Mouse (Mus musculus) hindbrain, embryonic 16.5 days (tissue): ENCODE data around the gene Fbf1. TPM values are rescaled to one million over a fixed set of nuclear protein-coding genes. Genes with fewer than 3 reads are reported as not detected.
"Not testable (repeated sequence)": the region's sequence is repeated elsewhere in the genome, so short reads cannot be mapped to it uniquely, and the experiment has no call there.

Experiments
- ATAC-seq: fragments of 200-750 bp; cut with Nextera tagmentation; 2 replicates; pipeline ENCODE4 v1.8.0; 2017; ENCODE audit warnings: moderate TSS enrichment, moderate library complexity
- H3K27ac ChIP-seq: fragments of 300-500 bp; sonication (generic); 2 replicates; pipeline ENCODE4 v1.5.1; 2014; ENCODE audit warnings: low read depth, mild to moderate bottlenecking, control low read depth, low read length, moderate library complexity
- H3K27me3 ChIP-seq: fragments of 300-500 bp; sonication (generic); replicated peaks from 2 replicates; pipeline ENCODE4 v1.6.1; 2014; ENCODE audit warnings: low read length; ENCODE audit not compliant: control insufficient read depth, insufficient read depth
- H3K36me3 ChIP-seq: fragments of 300-500 bp; sonication (generic); 2 replicates; pipeline ENCODE4 v1.6.1; 2014; ENCODE audit warnings: mild to moderate bottlenecking, low read length, moderate library complexity, mixed read lengths; ENCODE audit not compliant: control insufficient read depth, insufficient read depth
- H3K4me1 ChIP-seq: fragments of 300-500 bp; sonication (generic); 2 replicates; pipeline ENCODE4 v1.6.1; 2014; ENCODE audit warnings: low read depth, low read length; ENCODE audit not compliant: control insufficient read depth, insufficient read depth
- H3K4me2 ChIP-seq: fragments of 300-500 bp; sonication (generic); 2 replicates; pipeline ENCODE4 v1.6.1; 2014; ENCODE audit warnings: mild to moderate bottlenecking, low read length, control low read depth, moderate library complexity
- H3K4me3 ChIP-seq: fragments of 300-500 bp; sonication (generic); 2 replicates; pipeline ENCODE4 v1.5.1; 2014; ENCODE audit warnings: mild to moderate bottlenecking, low read length, control low read depth, moderate library complexity
- H3K9ac ChIP-seq: fragments of 300-500 bp; sonication (generic); 2 replicates; pipeline ENCODE4 v1.6.1; 2014; ENCODE audit warnings: low read depth, mild to moderate bottlenecking, control low read depth, low read length, moderate library complexity
- H3K9me3 ChIP-seq: fragments of 300-500 bp; sonication (generic); 2 replicates; pipeline ENCODE4 v1.6.1; 2014; ENCODE audit warnings: mild to moderate bottlenecking, low read length, moderate library complexity; ENCODE audit not compliant: control insufficient read depth
- WGBS: fragments of 180-500 bp; shearing (Covaris S2); extraction: QIAGEN DNeasy Blood & Tissue Kit; methylation state at CpG from one replicate; pipeline ENCODE4 v1.1.7; 2014; 5-methylcytosine and 5-hydroxymethylcytosine counted together
- polyA plus RNA-seq: library from polyadenylated mRNA; unstranded; fragments of >200 nt; fragmentation: Nextera tagmentation; extraction: Ambion mirVana; gene quantifications from 2 replicates; pipeline ENCODE4 v1.2.1, GENCODE M21; 2015

The Fbf1 gene
- polyA plus RNA-seq, 1 experiment from 2014 or later = 49.5 TPM

DNA sequence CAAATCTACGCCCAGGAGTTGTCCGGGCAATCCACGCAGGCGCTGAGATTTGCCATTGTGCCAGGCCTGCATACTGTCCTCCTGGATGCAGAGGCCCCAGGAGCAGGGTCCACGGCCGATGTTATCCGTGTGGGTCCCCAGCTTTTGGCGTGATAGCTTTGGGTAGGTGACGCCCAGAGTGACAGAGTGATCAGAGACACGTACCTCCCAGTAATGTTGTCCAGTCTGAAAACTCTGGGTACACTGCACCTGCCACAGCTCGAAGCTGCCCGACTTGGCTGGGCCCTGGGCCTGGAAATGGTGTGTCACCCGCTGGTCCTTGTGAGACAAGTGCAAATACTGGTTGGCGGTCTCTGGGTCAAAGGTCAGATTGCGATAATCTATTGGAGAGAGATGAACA is 41.7 kb downstream of the Fbf1 start:
- Histone ChIP-seq H3K27me3 (no peaks in the 10 kb centered on the region), H3K4me2 (no peak overlapping the region), H3K9me3 (no peaks in the 10 kb centered on the region), H3K4me1 (peaks cover 19% of the 10 kb centered on the region), H3K9ac (no peak overlapping the region), H3K36me3 (peaks cover 8% of the 10 kb centered on the region), H3K4me3 (no peak overlapping the region), H3K27ac (no peak overlapping the region)
- ATAC-seq = no peak
- 95% methylated on average over 15 of the region's 15 CpGs for WGBS

DNA sequence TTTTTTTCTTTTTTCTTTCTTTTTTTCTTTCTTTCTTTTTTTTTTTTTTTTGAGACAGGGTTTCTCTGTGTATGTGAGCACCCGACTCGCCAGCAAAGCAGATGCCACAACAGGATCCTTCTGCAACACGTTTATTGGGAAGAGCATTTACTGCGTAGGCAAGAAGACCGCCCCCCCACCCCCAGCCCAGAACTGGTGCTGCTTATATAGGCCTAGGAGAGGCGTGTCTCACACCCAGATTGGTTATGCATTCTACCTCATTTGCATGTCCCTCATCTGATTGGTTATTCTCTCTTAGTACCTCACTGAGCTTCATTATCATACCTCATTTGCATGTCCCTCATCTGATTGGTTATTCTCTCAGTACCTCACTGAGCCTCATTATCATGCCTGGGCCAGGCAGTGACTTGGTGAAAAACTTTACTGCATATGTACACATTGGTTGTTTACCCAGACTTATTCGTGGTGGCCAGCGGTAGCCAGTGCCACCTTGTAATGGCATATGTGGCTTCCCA is 46.2 kb downstream of the Fbf1 start:
- not testable (repeated sequence) for H3K9me3 ChIP-seq, H3K27ac ChIP-seq, H3K4me3 ChIP-seq, ATAC-seq, H3K9ac ChIP-seq, H3K4me1 ChIP-seq, H3K27me3 ChIP-seq, H3K36me3 ChIP-seq, H3K4me2 ChIP-seq
- 89% methylated on average over 8 of the region's 8 CpGs for WGBS

DNA sequence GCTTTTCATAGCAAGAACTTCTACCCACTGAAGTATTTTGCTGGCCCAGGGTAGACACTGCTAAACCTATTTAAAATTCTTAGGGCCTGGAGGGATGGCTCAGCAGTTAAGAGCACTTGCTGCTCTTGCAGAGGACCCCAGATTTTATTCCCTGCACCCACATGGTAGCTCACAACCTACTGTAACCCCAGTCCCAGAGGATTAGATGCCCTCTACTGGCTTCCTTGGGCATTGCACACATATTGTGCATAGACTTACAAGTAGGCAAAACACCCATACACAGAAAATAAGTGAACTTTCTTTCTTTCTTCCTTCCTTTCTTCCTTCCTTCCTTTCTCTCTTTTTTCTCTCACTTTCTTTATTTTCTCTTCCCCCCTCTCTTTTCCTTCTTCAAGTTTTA is 50.1 kb downstream of the Fbf1 start:
- no peaks in the 10 kb centered on the region for H3K9me3 ChIP-seq
- no peak overlapping the region for H3K27ac ChIP-seq
- no peaks in the 10 kb centered on the region for H3K4me1 ChIP-seq
- no peak overlapping the region for H3K4me2 ChIP-seq
- H3K9ac ChIP-seq = no peak overlapping the region
- H3K36me3 ChIP-seq = no peaks in the 10 kb centered on the region
- ATAC-seq = no peak
- H3K27me3 ChIP-seq = no peaks in the 10 kb centered on the region
- H3K4me3 ChIP-seq = no peak overlapping the region

DNA sequence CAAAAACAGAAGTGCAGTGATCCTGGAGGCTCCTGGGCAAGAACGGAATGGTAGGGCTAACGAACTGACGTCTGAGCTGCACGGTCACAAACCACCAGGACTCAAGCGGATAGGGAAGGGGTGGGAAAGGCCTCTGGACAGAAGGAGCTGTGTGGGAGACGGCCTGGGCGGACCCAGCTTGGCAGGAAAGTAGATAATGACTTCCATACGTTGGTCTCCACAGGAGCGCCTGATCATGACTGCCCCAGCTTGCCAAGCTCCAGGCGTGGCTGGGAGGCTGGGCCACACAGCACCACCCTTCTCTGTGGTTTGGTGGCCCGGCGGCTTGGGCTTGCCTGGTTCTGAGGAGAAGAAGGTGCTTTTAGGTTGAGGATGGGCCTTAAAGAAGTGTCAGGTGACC is 50.7 kb downstream of the Fbf1 start:
- WGBS = 84% methylated on average over 12 of the region's 12 CpGs
- H3K9ac ChIP-seq = no peak overlapping the region
- H3K4me3 ChIP-seq = no peak overlapping the region
- no peak overlapping the region for H3K27ac ChIP-seq
- no peak for ATAC-seq
- no peaks in the 10 kb centered on the region for H3K36me3 ChIP-seq
- no peak overlapping the region for H3K4me2 ChIP-seq
- H3K9me3 ChIP-seq = no peaks in the 10 kb centered on the region
- H3K4me1 ChIP-seq = no peaks in the 10 kb centered on the region
- H3K27me3 ChIP-seq = no peaks in the 10 kb centered on the region

DNA sequence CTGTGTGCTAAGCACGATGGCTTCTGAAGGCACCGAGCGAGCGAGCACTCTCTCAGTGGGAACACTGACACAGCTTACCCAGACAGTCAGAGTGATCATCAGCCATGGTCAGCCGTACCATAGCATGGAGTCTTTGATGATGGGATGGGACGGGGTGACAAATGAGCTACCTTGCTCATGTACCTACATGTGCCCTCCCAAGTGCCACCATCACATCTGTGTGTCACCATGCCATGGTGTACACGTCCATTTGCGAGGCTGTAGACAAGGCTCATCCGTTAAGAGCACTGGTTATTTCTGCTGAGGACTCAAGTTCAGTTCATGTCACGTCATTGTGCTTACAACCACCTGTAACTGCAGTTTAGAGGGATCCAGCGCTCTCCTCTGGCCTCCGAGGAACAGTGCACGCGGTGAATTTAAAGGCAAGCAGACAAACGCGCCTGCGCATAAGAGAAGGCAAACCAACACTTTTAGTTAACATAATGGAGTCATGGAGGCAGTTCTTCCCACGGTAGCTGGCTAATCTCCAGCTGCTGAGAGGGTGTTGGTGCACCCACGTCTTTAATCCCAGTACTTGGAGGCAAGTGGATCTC is 56.3 kb downstream of the Fbf1 start:
- Histone ChIP-seq H3K36me3 (no peaks in the 10 kb centered on the region), H3K4me2 (no peak overlapping the region), H3K4me3 (no peak overlapping the region), H3K9ac (no peak overlapping the region), H3K4me1 (peaks cover 16% of the 10 kb centered on the region), H3K27ac (no peak overlapping the region), H3K9me3 (no peaks in the 10 kb centered on the region), H3K27me3 (peaks cover 33% of the 10 kb centered on the region)
- no peak for ATAC-seq
- WGBS = 84% methylated on average over 19 of the region's 19 CpGs

DNA sequence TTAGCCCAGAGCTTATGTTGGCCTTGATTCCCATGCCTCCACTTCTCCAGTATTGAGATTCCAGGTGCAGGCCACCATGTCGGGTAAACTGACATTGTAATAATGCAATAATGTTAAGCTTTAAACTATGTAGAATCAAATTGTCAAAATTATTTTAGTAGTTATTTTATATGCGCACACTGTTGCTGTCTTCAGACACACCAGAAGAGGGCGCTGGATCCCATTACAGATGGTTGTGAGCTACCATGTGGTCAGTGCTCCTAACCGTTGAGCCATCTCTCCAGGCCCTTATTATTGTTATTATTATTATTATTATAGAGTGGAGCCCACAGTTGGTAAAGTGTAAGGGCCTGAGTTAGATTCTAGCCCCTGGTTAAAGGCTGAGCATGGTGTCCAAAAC is 56.9 kb downstream of the Fbf1 start:
- Histone ChIP-seq H3K9me3 (no peaks in the 10 kb centered on the region), H3K36me3 (no peaks in the 10 kb centered on the region), H3K4me2 (no peak overlapping the region), H3K4me3 (no peak overlapping the region), H3K27ac (no peak overlapping the region), H3K27me3 (peaks cover 37% of the 10 kb centered on the region), H3K9ac (no peak overlapping the region), H3K4me1 (peaks cover 16% of the 10 kb centered on the region)
- WGBS = 83% methylated on average over 4 of the region's 4 CpGs
- ATAC-seq = no peak

DNA sequence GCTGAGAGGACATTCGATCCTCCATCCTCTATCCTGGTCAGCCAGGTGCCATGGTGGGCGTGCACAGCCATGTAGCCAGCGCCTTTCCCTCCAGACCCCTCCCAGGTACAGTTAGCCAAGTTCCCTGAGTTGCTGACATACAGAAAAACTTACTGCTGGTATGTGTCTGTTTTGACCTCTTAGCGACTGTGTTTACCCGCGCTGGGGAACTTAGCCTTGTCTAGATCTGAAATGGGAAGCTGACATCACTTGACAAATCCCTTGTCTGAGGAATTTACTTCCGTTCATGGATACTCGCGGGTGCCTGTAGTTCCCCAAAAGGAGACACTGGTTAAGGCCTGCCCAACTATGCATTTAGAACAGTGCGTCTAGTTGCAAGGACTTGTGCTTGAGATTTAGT is 57.4 kb downstream of the Fbf1 start:
- Histone ChIP-seq H3K4me1 (peaks cover 16% of the 10 kb centered on the region), H3K4me2 (peak overlapping the region; percentile 43), H3K9ac (peak overlapping the region; percentile 43; the same call in 1 of the 2 replicates), H3K27ac (no peak overlapping the region; the same call in 1 of the 2 replicates), H3K27me3 (peaks cover 42% of the 10 kb centered on the region), H3K36me3 (no peaks in the 10 kb centered on the region), H3K4me3 (peak overlapping the region; percentile 36), H3K9me3 (no peaks in the 10 kb centered on the region)
- 33% methylated on average over 10 of the region's 10 CpGs for WGBS
- ATAC-seq = no peak

DNA sequence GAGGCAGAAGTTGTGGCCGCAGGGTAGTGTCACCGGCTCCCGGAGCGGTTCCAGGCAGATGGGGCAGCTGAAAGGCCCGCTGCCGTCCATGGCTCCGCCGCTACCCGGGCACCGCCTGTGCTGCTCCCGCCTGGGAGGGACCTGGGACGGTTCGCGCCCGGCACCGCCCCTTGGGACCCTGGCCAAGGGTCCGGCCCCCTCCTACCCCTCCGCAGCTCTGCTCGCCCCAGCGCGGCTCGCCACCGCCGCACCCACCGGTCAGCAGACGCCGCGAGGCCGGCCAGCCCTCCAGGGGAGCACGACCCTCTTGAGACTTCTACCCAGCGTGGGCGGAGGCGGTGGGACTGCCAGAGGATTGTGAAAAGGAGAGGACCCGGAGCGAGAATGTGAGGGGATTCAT is 57.8 kb downstream of the Fbf1 start:
- ATAC-seq = no peak; the same call in 1 of the 2 replicates
- WGBS = under 1% methylated on average over 26 of the region's 35 CpGs
- peaks cover 42% of the 10 kb centered on the region for H3K27me3 ChIP-seq
- H3K4me3 ChIP-seq = peak overlapping the region; percentile 36
- peaks cover 16% of the 10 kb centered on the region for H3K4me1 ChIP-seq
- H3K4me2 ChIP-seq = peak overlapping the region; percentile 43
- peak overlapping the region; percentile 43 for H3K9ac ChIP-seq
- no peak overlapping the region; the same call in 1 of the 2 replicates for H3K27ac ChIP-seq
- H3K9me3 ChIP-seq = no peaks in the 10 kb centered on the region
- H3K36me3 ChIP-seq = no peaks in the 10 kb centered on the region

DNA sequence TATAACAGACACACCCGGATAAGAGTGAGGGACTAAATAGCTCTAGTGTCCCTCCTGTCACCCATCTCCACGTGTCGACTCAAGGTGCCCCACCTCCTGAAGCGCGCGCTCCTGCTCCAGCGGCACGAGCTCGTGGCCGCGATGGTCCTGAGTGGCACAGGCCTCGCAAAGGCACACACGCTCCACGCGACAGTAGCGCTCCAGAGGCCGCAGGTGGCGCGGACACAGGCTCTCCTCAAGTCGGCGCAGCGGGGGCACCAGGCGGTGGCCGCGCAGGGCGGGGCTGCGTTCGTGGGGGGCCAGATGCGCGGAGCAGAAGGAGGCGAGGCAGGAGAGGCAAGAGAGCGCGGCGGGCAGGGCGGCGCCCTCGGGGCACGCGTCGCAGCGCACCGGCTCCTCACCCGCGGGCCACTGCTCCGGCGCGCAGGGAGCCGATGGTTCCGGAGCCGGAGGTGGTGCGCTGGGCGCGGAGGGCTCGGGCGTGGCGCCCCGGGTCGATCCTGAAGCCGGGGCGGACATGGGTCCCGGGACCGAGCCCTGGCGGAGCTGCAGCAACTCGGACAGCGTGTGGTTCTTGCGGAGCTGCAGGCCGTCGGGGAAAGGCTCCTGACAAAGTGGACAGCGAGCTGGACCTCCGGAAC is 58.4 kb downstream of the Fbf1 start:
- 2% methylated on average over 62 of the region's 70 CpGs for WGBS
- Histone ChIP-seq H3K9me3 (no peaks in the 10 kb centered on the region), H3K9ac (peak overlapping the region; percentile 43), H3K27ac (no peak overlapping the region), H3K4me1 (peaks cover 16% of the 10 kb centered on the region), H3K4me3 (peak overlapping the region; percentile 36), H3K27me3 (peaks cover 42% of the 10 kb centered on the region), H3K36me3 (no peaks in the 10 kb centered on the region), H3K4me2 (peak overlapping the region; percentile 43)
- no peak for ATAC-seq
